Mouse (Mus musculus) forebrain, embryonic 11.5 days (tissue): ENCODE data around the gene Ano1. TPM values are rescaled to one million over a fixed set of nuclear protein-coding genes. Genes with fewer than 3 reads are reported as not detected.

Experiments
- ATAC-seq: fragments of 200-750 bp; cut with Nextera tagmentation; replicated peaks from 2 replicates; pipeline ENCODE4 v1.8.0; 2017; ENCODE audit warnings: moderate TSS enrichment; ENCODE audit not compliant: low FRiP score
- DNase-seq: peaks from one replicate; pipeline ENCODE4 v3.0.0-alpha.2; 2017; ENCODE audit warnings: low spot score
- H3K27ac ChIP-seq: fragments of 300-500 bp; sonication (generic); 2 replicates; pipeline ENCODE4 v1.5.1; 2014; ENCODE audit warnings: low read depth, low read length
- H3K27me3 ChIP-seq: fragments of 300-500 bp; sonication (generic); 2 replicates; pipeline ENCODE4 v1.6.1; 2014; ENCODE audit warnings: mild to moderate bottlenecking, low read length, mixed read lengths; ENCODE audit not compliant: control insufficient read depth, insufficient read depth
- H3K36me3 ChIP-seq: fragments of 300-500 bp; sonication (generic); 2 replicates; pipeline ENCODE4 v1.6.1; 2014; ENCODE audit warnings: mild to moderate bottlenecking, low read length, moderate library complexity, mixed read lengths; ENCODE audit not compliant: control insufficient read depth, insufficient read depth
- H3K4me1 ChIP-seq: fragments of 300-500 bp; sonication (generic); replicated peaks from 2 replicates; pipeline ENCODE4 v1.6.1; 2014; ENCODE audit warnings: low read length, mixed read lengths; ENCODE audit not compliant: control insufficient read depth, insufficient read depth
- H3K4me2 ChIP-seq: fragments of 300-500 bp; sonication (generic); 2 replicates; pipeline ENCODE4 v1.6.1; 2014; ENCODE audit warnings: low read depth, mild to moderate bottlenecking, low read length, moderate library complexity, mixed read lengths; ENCODE audit not compliant: severe bottlenecking
- H3K4me3 ChIP-seq: fragments of 300-500 bp; sonication (generic); 2 replicates; pipeline ENCODE4 v1.5.1; 2014; ENCODE audit warnings: low read depth, low read length
- H3K9ac ChIP-seq: fragments of 300-500 bp; sonication (generic); 2 replicates; pipeline ENCODE4 v1.6.1; 2014; ENCODE audit warnings: low read length
- H3K9me3 ChIP-seq: fragments of 300-500 bp; sonication (generic); 2 replicates; pipeline ENCODE4 v1.6.1; 2016; ENCODE audit warnings: low read length, mixed read lengths; ENCODE audit not compliant: control insufficient read depth
- WGBS: fragments of 180-500 bp; shearing (Covaris S2); extraction: QIAGEN DNeasy Blood & Tissue Kit; methylation state at CpG from one replicate; pipeline ENCODE4 v1.1.7; 2014; 5-methylcytosine and 5-hydroxymethylcytosine counted together
- polyA plus RNA-seq: library from polyadenylated mRNA; unstranded; fragments of >200 nt; fragmentation: Nextera tagmentation; extraction: Ambion mirVana; gene quantifications from 2 replicates; pipeline ENCODE4 v1.2.1, GENCODE M21; 2014

Ano1 gene
- polyA plus RNA-seq, 1 experiment from 2014 or later = 22.9 TPM

DNA sequence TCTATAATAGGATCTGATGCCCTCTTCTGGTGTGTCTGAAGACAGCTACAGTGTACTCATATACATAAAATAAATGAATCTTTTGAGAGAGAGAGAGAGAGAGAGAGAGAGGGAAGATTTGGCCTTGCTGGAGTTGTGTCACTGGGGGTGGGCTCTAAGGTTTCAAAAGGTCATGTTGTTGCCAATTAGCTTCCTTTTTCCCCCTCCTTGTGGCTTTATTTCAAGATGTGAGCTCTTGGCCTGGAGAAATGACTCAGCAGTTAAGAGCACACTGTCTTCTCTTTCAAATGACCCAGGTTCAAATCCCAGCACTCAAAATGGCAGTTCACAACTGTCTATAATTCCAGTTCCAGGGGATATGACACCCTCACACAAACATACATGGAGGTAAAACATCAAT, 183.7 kb downstream of the Ano1 start:
- Histone ChIP-seq H3K27ac (no peak overlapping the region), H3K4me3 (no peak overlapping the region), H3K9ac (no peak overlapping the region), H3K4me1 (no peaks in the 10 kb centered on the region), H3K4me2 (no peak overlapping the region), H3K36me3 (no peaks in the 10 kb centered on the region), H3K27me3 (no peaks in the 10 kb centered on the region), H3K9me3 (no peaks in the 10 kb centered on the region)
- no peak for DNase-seq
- no peak for ATAC-seq

- no peaks in the 10 kb centered on the region for H3K27me3 ChIP-seq
- no peak overlapping the region for H3K4me3 ChIP-seq
- H3K36me3 ChIP-seq = no peaks in the 10 kb centered on the region
- no peak for DNase-seq
- no peak for ATAC-seq
- WGBS = 66% methylated on average over 3 of the region's 3 CpGs
- no peaks in the 10 kb centered on the region for H3K9me3 ChIP-seq
- no peaks in the 10 kb centered on the region for H3K4me1 ChIP-seq
- no peak overlapping the region for H3K9ac ChIP-seq
- H3K4me2 ChIP-seq = no peak overlapping the region
- no peak overlapping the region for H3K27ac ChIP-seq
Measured at GRCm38 (mm10) chr7:144566921-144567682, 184.7 kb downstream of the Ano1 start.

GRCm38 (mm10) chr7:144563456-144564155, 188.2 kb downstream of the Ano1 start:
- Histone ChIP-seq H3K27ac (no peak overlapping the region), H3K4me1 (no peaks in the 10 kb centered on the region), H3K9me3 (no peaks in the 10 kb centered on the region), H3K36me3 (no peaks in the 10 kb centered on the region), H3K27me3 (no peaks in the 10 kb centered on the region; the same call in 1 of the 2 replicates), H3K4me2 (no peak overlapping the region), H3K4me3 (no peak overlapping the region), H3K9ac (no peak overlapping the region)
- 60% methylated on average over 9 of the region's 9 CpGs for WGBS
- DNase-seq = no peak
- ATAC-seq = no peak

GRCm38 (mm10) chr7:144562016-144562415, 189.8 kb downstream of the Ano1 start:
- no peaks in the 10 kb centered on the region for H3K9me3 ChIP-seq

GRCm38 (mm10) chr7:144560594-144560993, 191.2 kb downstream of the Ano1 start:
- H3K27ac ChIP-seq = no peak overlapping the region
- 85% methylated on average over 4 of the region's 4 CpGs for WGBS
- H3K4me1 ChIP-seq = no peaks in the 10 kb centered on the region
- H3K27me3 ChIP-seq = no peaks in the 10 kb centered on the region; the same call in 1 of the 2 replicates
- H3K4me3 ChIP-seq = no peak overlapping the region
- H3K36me3 ChIP-seq = no peaks in the 10 kb centered on the region
- H3K9ac ChIP-seq = no peak overlapping the region
- DNase-seq (no peak), ATAC-seq (no peak)
- no peaks in the 10 kb centered on the region for H3K9me3 ChIP-seq
- no peak overlapping the region for H3K4me2 ChIP-seq

More at GRCm38 (mm10) chr7:144562016-144562415, 189.8 kb downstream of the Ano1 start:
- no peak overlapping the region for H3K4me3 ChIP-seq
- no peaks in the 10 kb centered on the region for H3K4me1 ChIP-seq
- no peak overlapping the region for H3K27ac ChIP-seq
- no peak for ATAC-seq
- no peaks in the 10 kb centered on the region; the same call in 1 of the 2 replicates for H3K27me3 ChIP-seq
- no peak overlapping the region for H3K4me2 ChIP-seq
- 4% methylated on average over 3 of the region's 3 CpGs for WGBS
- DNase-seq = no peak
- H3K36me3 ChIP-seq = no peaks in the 10 kb centered on the region
- H3K9ac ChIP-seq = no peak overlapping the region

DNA sequence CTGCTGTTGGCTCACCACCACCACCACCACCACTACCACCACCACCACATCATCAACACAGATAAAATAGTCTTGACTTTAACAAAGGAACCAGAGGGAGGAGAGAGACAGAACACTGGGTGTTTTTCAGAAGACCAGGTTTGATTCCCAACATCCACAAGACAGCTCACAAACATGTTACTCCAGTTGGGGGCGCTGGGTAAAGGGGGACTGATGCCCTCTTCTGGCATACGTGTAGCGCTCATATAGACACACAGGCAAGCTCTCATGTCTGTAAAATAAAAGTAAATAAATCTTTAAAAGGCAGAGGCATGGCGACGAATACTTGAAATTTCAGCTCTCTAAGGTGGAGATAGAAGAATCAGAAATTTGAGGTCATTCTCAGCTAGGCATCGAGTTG, 193.2 kb downstream of the Ano1 start:
- no peaks in the 10 kb centered on the region; the same call in 1 of the 2 replicates for H3K27me3 ChIP-seq
- ATAC-seq = no peak
- 51% methylated on average over 6 of the region's 6 CpGs for WGBS
- H3K36me3 ChIP-seq = no peaks in the 10 kb centered on the region
- H3K27ac ChIP-seq = no peak overlapping the region
- DNase-seq = no peak
- H3K4me1 ChIP-seq = peaks cover 3% of the 10 kb centered on the region
- no peak overlapping the region for H3K4me2 ChIP-seq
- no peak overlapping the region for H3K4me3 ChIP-seq
- H3K9ac ChIP-seq = no peak overlapping the region
- no peaks in the 10 kb centered on the region for H3K9me3 ChIP-seq

GRCm38 (mm10) chr7:144554123-144554472, 197.7 kb downstream of the Ano1 start:
- Histone ChIP-seq H3K9ac (peak overlapping the region; percentile 94), H3K9me3 (no peaks in the 10 kb centered on the region), H3K4me3 (peak overlapping the region; percentile 98), H3K36me3 (no peaks in the 10 kb centered on the region), H3K4me2 (peak overlapping the region; percentile 66), H3K4me1 (peaks cover 12% of the 10 kb centered on the region), H3K27ac (no peak overlapping the region), H3K27me3 (no peaks in the 10 kb centered on the region)
- no peak for DNase-seq
- ATAC-seq = peak; percentile 53; the same call in 1 of the 2 replicates
- 25% methylated on average over 8 of the region's 8 CpGs for WGBS

DNA sequence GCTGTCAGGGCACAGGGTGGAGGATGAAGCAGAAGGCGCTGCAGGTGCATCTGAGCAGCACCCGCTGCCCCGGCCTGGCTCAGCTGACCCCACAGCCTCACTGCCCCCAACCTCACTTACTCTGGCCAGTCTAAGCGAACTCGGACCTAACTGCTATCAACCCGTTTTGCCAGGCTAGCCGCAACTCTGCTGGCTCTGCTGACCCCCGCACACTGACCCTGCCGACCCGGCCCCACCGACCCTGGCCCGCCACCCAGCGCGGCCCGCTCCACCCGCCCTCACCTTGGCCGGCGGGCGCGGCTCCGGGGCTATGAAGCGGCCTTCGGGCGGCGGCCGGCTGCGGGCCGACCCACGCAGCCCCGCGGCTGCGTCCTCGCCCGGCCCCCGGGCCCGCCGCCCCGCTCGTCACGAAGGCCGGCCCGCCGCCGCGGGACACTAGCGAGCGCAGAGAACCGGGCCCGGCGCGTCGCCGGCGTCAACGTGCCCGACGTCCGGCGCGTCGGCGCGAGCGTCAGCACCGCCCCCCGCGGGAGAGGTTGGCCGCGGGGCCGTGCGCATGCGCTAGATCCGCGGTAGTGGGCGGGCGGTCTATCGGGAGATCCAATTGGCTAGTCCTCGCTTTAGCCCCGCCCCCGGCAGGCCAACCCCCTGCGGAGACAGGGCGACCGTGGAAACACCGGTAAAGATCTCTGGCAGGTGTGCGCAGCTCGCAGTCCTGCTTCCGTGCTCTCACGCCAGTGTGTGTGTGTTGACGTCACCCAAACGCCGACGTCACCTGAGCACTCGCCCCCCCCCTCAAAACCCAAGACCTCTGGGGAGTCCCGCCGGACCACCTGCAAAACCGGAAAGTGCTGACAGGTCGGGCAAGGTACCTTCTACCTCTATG, 198.3 kb downstream of the Ano1 start, which contains the start of gene Ppfia1:
Gene Ppfia1 (minus strand): TSS at position 493 of the 886 bp plus-strand sequence.
- ATAC-seq (peak; percentile 93), DNase-seq (peak; percentile 99)
- H3K4me2 ChIP-seq = peak within 1 kb of the TSS; percentile 66
- peak within 1 kb of the TSS; percentile 94 for H3K9ac ChIP-seq
- 0 out of 2 replicates have a peak within 1 kb of the TSS, but pooled peaks have one; percentile 12 for H3K27ac ChIP-seq
- H3K36me3 ChIP-seq = no peaks in the 10 kb centered on the region
- peak within 1 kb of the TSS; percentile 98 for H3K4me3 ChIP-seq
- H3K4me1 ChIP-seq = peaks cover 12% of the 10 kb centered on the region
- no peaks in the 10 kb centered on the region for H3K9me3 ChIP-seq
- under 1% methylated on average over 91 of the region's 97 CpGs for WGBS
- no peaks in the 10 kb centered on the region for H3K27me3 ChIP-seq
